Mouse (Mus musculus): ENCODE data around the gene Fcgbp.
A peak's percentile ranks its signal among the peaks of the same experiment; 100 is the strongest.
"Not testable (repeated sequence)": the region's sequence is repeated elsewhere in the genome, so short reads cannot be mapped to it uniquely, and the experiment has no call there.

Fcgbp gene

GRCm38 (mm10) chr7:28070531-28071298, at the start of gene Fcgbp:
Gene Fcgbp, plus strand, starts transcription at chr7:28071236.
- DNase-seq (ENCODE audit: low read depth): no peak

GRCm38 (mm10) chr7:28044524-28044923, 26.5 kb upstream of the Fcgbp start:
- DNase-seq (ENCODE audit: low read depth): no peak

- peak; percentile 100 for DNase-seq (ENCODE audit: low read depth)
Observed at GRCm38 (mm10) chr7:28049476-28050409, 21.3 kb upstream of the Fcgbp start, which contains the start of gene Psmc4. Gene Psmc4, minus strand, starts transcription at chr7:28050101.

GRCm38 (mm10) chr7:28050584-28050983, 20.5 kb upstream of the Fcgbp start:
- DNase-seq (ENCODE audit: low read depth): no peak

GRCm38 (mm10) chr7:28053046-28053930, 17.7 kb upstream of the Fcgbp start:
- DNase-seq (ENCODE audit: low read depth): peak; percentile 90

GRCm38 (mm10) chr7:28059972-28060371, 11.1 kb upstream of the Fcgbp start:
- no peak for DNase-seq (ENCODE audit: low read depth)

- DNase-seq (ENCODE audit: low read depth): peak; percentile 52
Observed at GRCm38 (mm10) chr7:28068661-28069060, 2.4 kb upstream of the Fcgbp start.

- no peak for DNase-seq (ENCODE audit: low read depth)
Observed at GRCm38 (mm10) chr7:28069546-28070172, 1.4 kb upstream of the Fcgbp start.

- peak; percentile 38 for DNase-seq (ENCODE audit: low read depth)
Observed at GRCm38 (mm10) chr7:28084215-28084614, 13.2 kb downstream of the Fcgbp start.

- DNase-seq (ENCODE audit: low read depth): no peak
Observed at GRCm38 (mm10) chr7:28086236-28086635, 15.2 kb downstream of the Fcgbp start.

- DNase-seq (ENCODE audit: low read depth): no peak
Observed at GRCm38 (mm10) chr7:28093541-28093940, 22.5 kb downstream of the Fcgbp start.

GRCm38 (mm10) chr7:28099101-28099500, 28.1 kb downstream of the Fcgbp start:
- DNase-seq (ENCODE audit: low read depth): no peak

- DNase-seq (ENCODE audit: low read depth): peak; percentile 69
Observed at GRCm38 (mm10) chr7:28100596-28101590, 29.9 kb downstream of the Fcgbp start.

GRCm38 (mm10) chr7:28102936-28103335, 31.9 kb downstream of the Fcgbp start:
- DNase-seq (ENCODE audit: low read depth): not testable (repeated sequence)

- no peak for DNase-seq (ENCODE audit: low read depth)
Observed at GRCm38 (mm10) chr7:28104670-28105069, 33.6 kb downstream of the Fcgbp start.

GRCm38 (mm10) chr7:28106241-28106640, 35.2 kb downstream of the Fcgbp start:
- no peak for DNase-seq (ENCODE audit: low read depth)

- no peak for DNase-seq (ENCODE audit: low read depth)
Observed at GRCm38 (mm10) chr7:28114648-28115047, 43.6 kb downstream of the Fcgbp start.

GRCm38 (mm10) chr7:28129166-28129565, 58.1 kb downstream of the Fcgbp start, which contains the start of gene 9530053A07Rik:
Gene 9530053A07Rik, plus strand, starts transcription at chr7:28129466.
- no peak for DNase-seq (ENCODE audit: low read depth)

GRCm38 (mm10) chr7:28137613-28138012, 66.6 kb downstream of the Fcgbp start:
- peak; percentile 78 for DNase-seq (ENCODE audit: low read depth)

GRCm38 (mm10) chr7:28148263-28148662, 77.2 kb downstream of the Fcgbp start:
- DNase-seq (ENCODE audit: low read depth): peak; percentile 85

Measured in NIH3T3 (cell line).